Mouse (Mus musculus): ENCODE data around the gene Olfr311.

Gene Olfr311

GRCm38 (mm10) chr11:58870961-58871360 lies 31.9 kb downstream of the Olfr311 start:
- no peak for DNase-seq (ENCODE audit: low read depth, low spot score)

GRCm38 (mm10) chr11:58883756-58884155 lies 44.7 kb downstream of the Olfr311 start:
- DNase-seq (ENCODE audit: low read depth, low spot score): no peak

DNA sequence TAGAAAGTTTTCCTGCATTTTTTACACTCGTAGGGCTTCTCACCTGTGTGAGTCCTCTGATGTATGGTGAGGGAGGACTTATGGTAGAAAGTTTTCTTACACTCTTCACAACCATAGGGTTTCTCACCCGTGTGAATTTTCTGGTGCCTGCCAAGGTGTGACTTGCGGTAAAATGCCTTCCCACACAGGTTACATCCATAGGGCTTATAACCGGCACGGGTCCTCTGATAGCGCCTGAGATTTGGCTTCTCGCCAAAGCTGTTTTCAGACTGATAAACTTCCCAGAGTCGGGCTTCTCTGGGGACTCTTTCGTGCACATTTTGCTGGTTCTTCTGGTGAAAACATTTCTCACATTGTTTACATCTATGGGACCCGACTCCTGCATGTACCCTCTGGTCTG lies 51.5 kb downstream of the Olfr311 start:
- DNase-seq (ENCODE audit: low read depth, low spot score): no peak

Measured in R1 (cell line).